Mouse (Mus musculus): ENCODE measurements around the gene Vav2. TPM values are rescaled to one million over a fixed set of nuclear protein-coding genes. Genes with fewer than 3 reads are reported as not detected.

Vav2 gene
- polyA plus RNA-seq, 1 experiment from 2014 or later, result 6.8 TPM

Small RNA genes lying within 50 kb of the gene (microRNA-seq; reads per million reads assigned to microRNA genes)
- gene Gm24049, result not detected
- not detected for gene Mir7578

Other genes with a start within 250 kb of the Vav2 start
- gene Sardh, start 178.7 kb downstream of the Vav2 start, polyA plus RNA-seq (2014; fragmentation: Nextera tagmentation; extraction: Ambion mirVana), result 3.0 and 3.5 TPM in 2 replicates
- gene Brd3os, start 15.3 kb upstream of the Vav2 start, polyA plus RNA-seq (2014; fragmentation: Nextera tagmentation; extraction: Ambion mirVana), result 9.8 and 10.1 TPM in 2 replicates
- gene Brd3, start 80.6 kb upstream of the Vav2 start, polyA plus RNA-seq (2014; fragmentation: Nextera tagmentation; extraction: Ambion mirVana), result 223 and 240 TPM in 2 replicates
- 77.6 and 83.3 TPM in 2 replicates for gene Wdr5, start 88.1 kb upstream of the Vav2 start, polyA plus RNA-seq (2014; fragmentation: Nextera tagmentation; extraction: Ambion mirVana)
- 8.7 TPM in 2 replicates for gene Rxra, start 249.4 kb upstream of the Vav2 start, polyA plus RNA-seq (2014; fragmentation: Nextera tagmentation; extraction: Ambion mirVana)

Measured in limb, embryonic 11.5 days (tissue).